Mouse (Mus musculus) hindbrain, embryonic 16.5 days (tissue): ENCODE results near the gene Pdss2. TPM values are rescaled to one million over a fixed set of nuclear protein-coding genes. Genes with fewer than 3 reads are reported as not detected.

Source experiments
- ATAC-seq: fragments of 200-750 bp; cut with Nextera tagmentation; 2 replicates; pipeline ENCODE4 v1.8.0; 2017; ENCODE audit warnings: moderate TSS enrichment, moderate library complexity
- H3K27ac ChIP-seq: fragments of 300-500 bp; sonication (generic); 2 replicates; pipeline ENCODE4 v1.5.1; 2014; ENCODE audit warnings: low read depth, mild to moderate bottlenecking, control low read depth, low read length, moderate library complexity
- H3K27me3 ChIP-seq: fragments of 300-500 bp; sonication (generic); replicated peaks from 2 replicates; pipeline ENCODE4 v1.6.1; 2014; ENCODE audit warnings: low read length; ENCODE audit not compliant: control insufficient read depth, insufficient read depth
- H3K36me3 ChIP-seq: fragments of 300-500 bp; sonication (generic); 2 replicates; pipeline ENCODE4 v1.6.1; 2014; ENCODE audit warnings: mild to moderate bottlenecking, low read length, moderate library complexity, mixed read lengths; ENCODE audit not compliant: control insufficient read depth, insufficient read depth
- H3K4me1 ChIP-seq: fragments of 300-500 bp; sonication (generic); 2 replicates; pipeline ENCODE4 v1.6.1; 2014; ENCODE audit warnings: low read depth, low read length; ENCODE audit not compliant: control insufficient read depth, insufficient read depth
- H3K4me2 ChIP-seq: fragments of 300-500 bp; sonication (generic); 2 replicates; pipeline ENCODE4 v1.6.1; 2014; ENCODE audit warnings: mild to moderate bottlenecking, low read length, control low read depth, moderate library complexity
- H3K4me3 ChIP-seq: fragments of 300-500 bp; sonication (generic); 2 replicates; pipeline ENCODE4 v1.5.1; 2014; ENCODE audit warnings: mild to moderate bottlenecking, low read length, control low read depth, moderate library complexity
- H3K9ac ChIP-seq: fragments of 300-500 bp; sonication (generic); 2 replicates; pipeline ENCODE4 v1.6.1; 2014; ENCODE audit warnings: low read depth, mild to moderate bottlenecking, control low read depth, low read length, moderate library complexity
- H3K9me3 ChIP-seq: fragments of 300-500 bp; sonication (generic); 2 replicates; pipeline ENCODE4 v1.6.1; 2014; ENCODE audit warnings: mild to moderate bottlenecking, low read length, moderate library complexity; ENCODE audit not compliant: control insufficient read depth
- WGBS: fragments of 180-500 bp; shearing (Covaris S2); extraction: QIAGEN DNeasy Blood & Tissue Kit; methylation state at CpG from one replicate; pipeline ENCODE4 v1.1.7; 2014; 5-methylcytosine and 5-hydroxymethylcytosine counted together
- polyA plus RNA-seq: library from polyadenylated mRNA; unstranded; fragments of >200 nt; fragmentation: Nextera tagmentation; extraction: Ambion mirVana; gene quantifications from 2 replicates; pipeline ENCODE4 v1.2.1, GENCODE M21; 2015

Pdss2 gene
- polyA plus RNA-seq, 1 experiment from 2014 or later: 15.5 TPM

GRCm38 (mm10) chr10:43422061-43422770, 200.9 kb downstream of the Pdss2 start:
- Histone ChIP-seq H3K4me3 (no peak overlapping the region), H3K9me3 (no peaks in the 10 kb centered on the region), H3K36me3 (no peaks in the 10 kb centered on the region), H3K4me2 (no peak overlapping the region), H3K9ac (no peak overlapping the region), H3K27me3 (no peaks in the 10 kb centered on the region), H3K27ac (peak overlapping the region; percentile 51), H3K4me1 (peaks cover 6% of the 10 kb centered on the region; the same call in 1 of the 2 replicates)
- ATAC-seq: peak; percentile 35; the same call in 1 of the 2 replicates
- 57% methylated on average over 15 of the region's 15 CpGs for WGBS

- no peak overlapping the region for H3K4me2 ChIP-seq
- ATAC-seq: no peak
Observed at GRCm38 (mm10) chr10:43424545-43424944, 203.3 kb downstream of the Pdss2 start.

GRCm38 (mm10) chr10:43430606-43431005, 209.3 kb downstream of the Pdss2 start:
- no peaks in the 10 kb centered on the region for H3K4me1 ChIP-seq
- H3K9ac ChIP-seq: no peak overlapping the region
- no peaks in the 10 kb centered on the region for H3K36me3 ChIP-seq
- no peak overlapping the region for H3K4me2 ChIP-seq
- H3K27ac ChIP-seq: no peak overlapping the region
- ATAC-seq: no peak
- 86% methylated on average over 5 of the region's 5 CpGs for WGBS
- H3K27me3 ChIP-seq: no peaks in the 10 kb centered on the region
- no peaks in the 10 kb centered on the region for H3K9me3 ChIP-seq
- no peak overlapping the region for H3K4me3 ChIP-seq

More at GRCm38 (mm10) chr10:43424545-43424944, 203.3 kb downstream of the Pdss2 start:
- no peaks in the 10 kb centered on the region for H3K27me3 ChIP-seq
- no peak overlapping the region for H3K9ac ChIP-seq
- WGBS: 91% methylated on average over 5 of the region's 5 CpGs
- H3K4me3 ChIP-seq: no peak overlapping the region
- no peak overlapping the region for H3K27ac ChIP-seq
- no peaks in the 10 kb centered on the region for H3K9me3 ChIP-seq
- H3K36me3 ChIP-seq: no peaks in the 10 kb centered on the region
- H3K4me1 ChIP-seq: peaks cover 6% of the 10 kb centered on the region; the same call in 1 of the 2 replicates

GRCm38 (mm10) chr10:43434326-43434725, 213.0 kb downstream of the Pdss2 start:
- Histone ChIP-seq H3K4me2 (no peak overlapping the region), H3K27ac (no peak overlapping the region), H3K4me1 (peaks cover 4% of the 10 kb centered on the region), H3K4me3 (no peak overlapping the region), H3K27me3 (no peaks in the 10 kb centered on the region), H3K9ac (no peak overlapping the region), H3K36me3 (no peaks in the 10 kb centered on the region), H3K9me3 (no peaks in the 10 kb centered on the region)
- WGBS: 92% methylated on average over 4 of the region's 4 CpGs
- no peak for ATAC-seq

GRCm38 (mm10) chr10:43435757-43436156, 214.5 kb downstream of the Pdss2 start:
- no peak overlapping the region for H3K9ac ChIP-seq
- H3K4me2 ChIP-seq: no peak overlapping the region
- no peaks in the 10 kb centered on the region for H3K36me3 ChIP-seq
- H3K4me1 ChIP-seq: peaks cover 12% of the 10 kb centered on the region
- H3K27me3 ChIP-seq: no peaks in the 10 kb centered on the region
- no peak for ATAC-seq
- no peak overlapping the region for H3K27ac ChIP-seq
- no peaks in the 10 kb centered on the region for H3K9me3 ChIP-seq
- 90% methylated on average over 3 of the region's 3 CpGs for WGBS
- H3K4me3 ChIP-seq: no peak overlapping the region

DNA sequence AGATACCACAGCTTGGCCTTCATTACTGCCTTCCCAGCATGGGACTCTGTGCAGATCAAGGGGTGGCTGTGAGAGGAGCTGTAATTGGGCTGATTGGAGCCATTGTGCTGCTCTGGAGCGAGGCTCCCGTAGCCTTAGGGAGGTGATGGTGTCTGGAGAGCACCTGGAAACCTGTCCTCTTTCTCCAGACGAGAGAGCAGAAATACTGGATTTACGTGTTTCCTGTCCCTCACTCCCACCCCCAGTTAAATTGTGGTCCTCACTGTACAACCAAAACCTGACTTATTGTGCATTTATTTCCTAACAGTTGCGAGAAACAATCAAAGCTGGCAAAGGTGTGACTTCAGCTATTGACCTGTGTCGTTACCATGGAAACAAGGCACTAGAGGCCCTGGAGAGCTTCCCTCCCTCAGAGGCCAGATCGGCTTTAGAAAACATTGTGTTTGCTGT, 218.2 kb downstream of the Pdss2 start:
- H3K9ac ChIP-seq: no peak overlapping the region
- ATAC-seq: peak; percentile 71
- H3K4me2 ChIP-seq: 0 out of 2 replicates have a peak overlapping the region, but pooled peaks have one; percentile 14
- no peaks in the 10 kb centered on the region for H3K36me3 ChIP-seq
- 8% methylated on average over 7 of the region's 7 CpGs for WGBS
- no peaks in the 10 kb centered on the region for H3K27me3 ChIP-seq
- no peaks in the 10 kb centered on the region for H3K9me3 ChIP-seq
- no peak overlapping the region for H3K4me3 ChIP-seq
- H3K27ac ChIP-seq: peak overlapping the region; percentile 70
- peaks cover 12% of the 10 kb centered on the region for H3K4me1 ChIP-seq

DNA sequence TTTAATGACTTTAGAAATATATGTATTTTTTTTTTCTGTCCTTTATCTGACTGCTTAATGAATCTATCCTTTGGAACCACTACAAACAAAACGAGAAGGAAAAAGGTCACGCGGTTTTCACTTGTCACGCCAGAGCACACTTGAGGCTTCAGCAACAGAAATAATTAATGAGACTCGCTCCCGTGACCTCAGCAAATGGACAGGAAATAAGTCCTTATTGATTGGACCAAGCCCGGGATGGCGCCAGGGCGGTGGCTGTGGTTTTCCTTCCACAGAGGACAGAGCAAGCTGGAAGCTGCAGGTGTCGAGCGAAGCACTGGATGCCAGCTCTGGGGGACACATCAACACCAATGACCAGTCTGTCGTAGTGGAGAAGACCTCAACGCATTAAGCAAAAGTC, 218.8 kb downstream of the Pdss2 start:
- Histone ChIP-seq H3K4me3 (no peak overlapping the region), H3K27ac (peak overlapping the region; percentile 46), H3K4me1 (peaks cover 12% of the 10 kb centered on the region), H3K27me3 (no peaks in the 10 kb centered on the region), H3K9me3 (no peaks in the 10 kb centered on the region), H3K36me3 (no peaks in the 10 kb centered on the region), H3K9ac (no peak overlapping the region), H3K4me2 (no peak overlapping the region)
- peak; percentile 31; the same call in 1 of the 2 replicates for ATAC-seq
- 27% methylated on average over 13 of the region's 13 CpGs for WGBS

DNA sequence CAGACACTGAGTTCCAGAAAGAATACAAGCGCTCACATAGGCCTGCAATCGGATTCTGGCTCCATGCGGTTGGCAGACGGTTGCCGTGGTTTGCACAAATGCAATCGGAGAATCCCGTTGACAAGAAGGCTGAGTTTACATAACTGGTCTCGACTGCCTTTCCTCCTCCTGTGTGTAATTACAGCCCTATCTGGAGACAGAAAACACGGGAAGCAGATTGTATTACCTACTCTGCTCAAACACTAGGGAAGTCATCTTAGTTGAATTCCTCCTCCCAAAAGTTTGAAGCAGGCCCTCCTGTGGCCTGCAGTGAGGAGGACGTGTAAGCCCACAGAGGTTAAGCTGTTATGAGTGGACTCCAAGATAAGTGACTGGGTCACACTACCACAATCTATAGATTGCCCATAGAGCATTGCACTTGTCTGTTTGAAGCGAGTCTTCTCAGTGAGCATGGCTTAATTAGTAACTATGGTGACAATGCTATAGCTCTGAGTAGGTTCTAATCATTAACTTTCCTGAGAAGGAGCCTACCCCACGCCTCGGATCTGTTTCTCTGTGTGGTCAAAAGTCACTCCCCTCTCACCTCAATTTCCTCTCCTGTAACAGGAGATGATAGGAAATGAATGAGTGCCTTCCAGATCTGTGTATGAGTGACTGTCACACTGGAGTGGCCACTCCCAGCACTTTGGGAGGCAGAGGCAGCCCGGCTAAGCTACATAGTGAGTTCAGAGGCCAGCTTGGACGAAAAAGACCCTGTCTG, 219.9 kb downstream of the Pdss2 start:
- Histone ChIP-seq H3K9me3 (no peaks in the 10 kb centered on the region), H3K4me3 (no peak overlapping the region), H3K4me2 (no peak overlapping the region), H3K36me3 (no peaks in the 10 kb centered on the region), H3K4me1 (peaks cover 12% of the 10 kb centered on the region), H3K9ac (no peak overlapping the region), H3K27ac (no peak overlapping the region), H3K27me3 (no peaks in the 10 kb centered on the region)
- 47% methylated on average over 15 of the region's 15 CpGs for WGBS
- no peak for ATAC-seq

GRCm38 (mm10) chr10:43448656-43449055, 227.4 kb downstream of the Pdss2 start:
- H3K27ac ChIP-seq: no peak overlapping the region
- WGBS: 92% methylated on average over 3 of the region's 3 CpGs
- H3K36me3 ChIP-seq: no peaks in the 10 kb centered on the region
- no peaks in the 10 kb centered on the region for H3K27me3 ChIP-seq
- peaks cover 7% of the 10 kb centered on the region for H3K4me1 ChIP-seq
- ATAC-seq: no peak
- no peak overlapping the region for H3K9ac ChIP-seq
- no peak overlapping the region for H3K4me3 ChIP-seq
- H3K4me2 ChIP-seq: no peak overlapping the region
- no peaks in the 10 kb centered on the region for H3K9me3 ChIP-seq
